Mouse (Mus musculus) ovary, postnatal 36 days (tissue): ENCODE results near the gene Sipa1.

Experiments used
- DNase-seq: peaks from one replicate; pipeline ENCODE4 v3.0.0; 2022; ENCODE audit warnings: low spot score, mixed read lengths

Sipa1 gene

DNA sequence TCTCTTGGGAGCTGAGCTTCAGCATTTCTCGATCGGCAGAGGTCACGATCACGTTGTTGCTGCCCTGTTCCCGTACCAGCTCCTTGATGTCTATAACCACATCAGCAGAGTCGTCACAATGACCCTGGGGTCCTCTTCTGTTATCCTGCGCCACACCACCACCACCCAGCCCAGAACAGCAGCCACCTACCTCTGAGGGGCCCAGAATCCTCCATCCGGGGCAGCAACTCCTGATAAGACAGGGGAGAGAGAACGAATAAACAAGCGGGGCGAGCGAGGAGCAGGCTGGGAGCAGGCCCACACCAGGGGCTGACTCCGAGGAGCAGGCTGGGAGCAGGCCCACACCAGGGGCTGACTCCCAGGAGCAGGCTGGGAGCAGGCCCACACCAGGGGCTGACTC, 22.9 kb upstream of the Sipa1 start:
- no peak for DNase-seq

DNA sequence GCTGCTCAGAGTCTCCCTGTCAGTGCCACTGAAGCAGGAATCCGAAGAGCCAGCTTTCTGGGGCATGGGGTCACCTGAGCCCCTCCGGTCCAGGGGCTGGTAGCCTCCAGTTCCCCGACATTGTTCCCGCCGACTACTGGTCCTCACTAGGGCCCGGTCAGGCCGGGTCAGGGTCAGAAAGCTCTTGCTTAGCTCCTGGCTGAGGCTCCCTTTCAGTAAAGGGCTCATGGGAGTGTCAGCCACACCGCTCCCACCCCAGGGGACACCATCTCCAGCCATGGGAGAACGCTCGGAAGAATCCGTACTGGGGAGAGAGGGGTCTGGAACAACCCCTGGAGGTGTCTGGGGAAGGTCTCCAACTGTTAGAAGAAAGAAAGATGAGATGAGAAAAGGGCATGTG, 22.4 kb upstream of the Sipa1 start:
- no peak for DNase-seq

DNA sequence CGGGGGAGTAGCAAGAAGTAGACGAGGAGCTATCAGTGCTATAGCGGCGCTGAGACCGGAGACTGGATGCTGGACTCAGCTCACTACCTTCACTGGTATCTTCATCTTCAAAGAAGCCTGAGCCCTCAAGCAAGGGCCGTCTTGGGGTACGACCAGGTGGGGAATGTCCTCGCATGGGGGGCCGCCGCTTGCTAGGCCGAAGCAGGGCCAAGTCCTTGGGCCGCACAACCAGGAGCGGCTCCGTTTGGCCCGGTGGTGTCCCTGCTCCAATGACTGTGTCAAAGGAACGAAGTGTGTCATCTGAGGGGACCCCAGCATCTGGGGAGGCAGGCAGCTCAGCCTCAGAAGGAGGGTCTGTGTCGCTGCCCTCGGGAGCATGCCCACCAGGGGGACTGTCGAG, 21.9 kb upstream of the Sipa1 start:
- no peak for DNase-seq

DNA sequence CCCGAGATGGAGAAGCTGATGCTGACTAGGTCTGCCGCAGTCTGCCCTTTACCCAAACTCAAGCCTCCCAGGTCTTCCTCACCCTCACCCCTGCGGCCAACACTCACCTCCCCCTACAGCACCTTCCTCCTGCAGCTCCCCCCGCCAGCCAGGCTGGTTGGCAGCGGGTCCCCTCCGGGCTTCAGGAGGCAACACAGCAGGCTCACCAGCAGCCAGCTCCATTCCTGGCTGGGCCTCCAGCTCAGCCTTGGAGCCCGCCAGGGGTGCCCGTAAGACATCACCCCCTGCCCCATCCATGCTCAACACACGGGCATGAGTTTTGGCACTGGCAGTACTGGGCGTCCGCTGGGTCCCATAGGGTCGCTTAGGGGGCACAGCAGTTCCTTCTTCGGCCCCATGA, 21.5 kb upstream of the Sipa1 start:
- DNase-seq = no peak

DNA sequence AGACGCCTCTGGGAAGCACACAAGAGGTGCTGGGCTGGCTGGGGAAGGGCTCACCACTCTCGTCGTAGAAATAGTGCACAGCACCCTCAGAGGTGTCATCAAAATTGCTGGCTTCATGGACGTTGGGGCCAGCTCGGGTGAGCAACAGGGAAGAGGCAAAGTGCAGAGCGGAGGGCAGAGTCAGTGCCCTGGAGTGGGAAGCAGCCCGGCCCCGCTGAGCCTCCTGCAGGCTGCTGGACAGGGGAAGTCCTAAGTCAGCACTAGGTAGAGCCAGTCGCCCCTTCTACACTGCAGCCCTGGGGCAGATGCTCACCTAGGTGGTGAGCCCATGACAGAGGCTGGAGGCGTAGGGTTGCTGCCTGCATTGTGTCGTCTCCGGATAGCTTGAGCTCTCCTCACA, 20.7 kb upstream of the Sipa1 start:
- no peak for DNase-seq

DNA sequence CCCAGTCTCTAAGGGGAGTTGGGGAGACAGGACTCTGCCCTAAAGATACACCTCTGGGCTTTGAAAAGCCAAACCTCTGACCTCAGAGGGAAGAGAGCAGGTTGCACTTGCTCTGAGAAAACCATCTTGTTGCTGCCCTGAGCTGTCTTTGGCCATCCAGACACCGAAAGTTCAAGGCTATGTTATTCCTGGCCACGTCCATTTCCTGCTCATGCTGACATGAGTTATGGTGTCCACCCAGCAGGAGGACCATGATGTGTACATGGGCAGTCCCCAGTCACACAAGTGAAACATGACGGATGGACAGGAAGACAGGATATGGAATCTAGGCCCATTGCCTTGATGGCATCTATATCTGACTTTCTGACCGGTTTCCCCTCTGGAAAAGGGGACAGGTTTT, 16.9 kb upstream of the Sipa1 start:
- DNase-seq = no peak

DNA sequence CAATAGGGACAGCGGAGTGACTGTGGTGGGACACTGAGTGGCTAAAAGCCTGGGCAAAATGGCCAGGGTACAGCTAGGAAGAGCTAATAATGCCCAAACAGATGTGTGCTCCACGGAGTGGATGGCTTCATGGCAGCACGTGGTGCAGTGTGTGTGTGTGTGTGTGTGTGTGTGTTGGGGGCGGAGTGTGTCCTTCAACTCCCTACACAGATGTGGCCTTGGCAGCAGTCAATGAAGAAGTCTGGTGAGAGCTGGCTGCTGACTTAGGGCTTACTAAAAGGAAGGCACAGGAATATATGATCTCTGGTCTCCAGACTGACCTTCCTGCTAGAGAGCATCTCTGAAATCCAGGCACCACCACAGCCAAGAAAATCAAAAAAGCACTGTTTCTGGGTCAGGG, 4.9 kb upstream of the Sipa1 start:
- no peak for DNase-seq

DNA sequence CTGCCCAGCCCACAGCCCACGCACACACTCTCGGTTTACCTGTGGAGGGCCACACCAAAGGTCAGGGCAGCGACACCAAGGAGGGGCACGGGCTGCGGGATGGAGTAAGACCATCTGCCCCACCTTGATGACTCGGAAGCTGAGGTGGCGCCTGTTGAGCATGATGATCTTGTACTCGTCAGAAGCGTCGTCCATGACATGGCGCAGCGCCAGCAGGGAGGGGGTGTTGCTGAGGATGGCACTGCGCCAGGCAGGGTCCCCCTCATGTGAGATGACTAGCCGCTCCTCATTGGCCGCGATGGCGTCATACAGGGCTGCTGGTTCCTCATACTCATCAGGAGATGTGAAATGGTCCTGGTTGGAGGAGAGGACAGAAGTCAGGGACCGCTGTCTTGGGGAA, 2.9 kb upstream of the Sipa1 start:
- no peak for DNase-seq

DNA sequence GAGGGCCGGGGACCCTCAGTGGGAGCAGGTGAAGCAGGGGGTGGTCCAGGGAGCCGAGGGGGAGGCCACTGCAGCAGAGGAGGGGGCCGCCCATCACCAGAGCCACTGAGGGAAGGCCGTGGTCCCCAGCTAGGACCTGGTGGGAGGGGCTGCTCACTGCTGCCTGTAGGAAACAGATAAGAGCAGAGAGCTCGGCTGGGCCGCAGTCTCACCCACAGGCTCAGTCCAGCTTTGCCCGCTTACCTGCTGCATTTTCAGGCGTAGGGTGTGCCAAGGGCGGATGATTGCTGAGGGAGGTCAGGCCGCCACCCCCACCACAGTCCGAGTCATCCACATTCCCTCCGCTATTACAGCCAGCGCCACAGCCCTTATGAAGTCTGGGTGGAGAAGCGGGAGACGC, 2.0 kb upstream of the Sipa1 start:
- no peak for DNase-seq

DNA sequence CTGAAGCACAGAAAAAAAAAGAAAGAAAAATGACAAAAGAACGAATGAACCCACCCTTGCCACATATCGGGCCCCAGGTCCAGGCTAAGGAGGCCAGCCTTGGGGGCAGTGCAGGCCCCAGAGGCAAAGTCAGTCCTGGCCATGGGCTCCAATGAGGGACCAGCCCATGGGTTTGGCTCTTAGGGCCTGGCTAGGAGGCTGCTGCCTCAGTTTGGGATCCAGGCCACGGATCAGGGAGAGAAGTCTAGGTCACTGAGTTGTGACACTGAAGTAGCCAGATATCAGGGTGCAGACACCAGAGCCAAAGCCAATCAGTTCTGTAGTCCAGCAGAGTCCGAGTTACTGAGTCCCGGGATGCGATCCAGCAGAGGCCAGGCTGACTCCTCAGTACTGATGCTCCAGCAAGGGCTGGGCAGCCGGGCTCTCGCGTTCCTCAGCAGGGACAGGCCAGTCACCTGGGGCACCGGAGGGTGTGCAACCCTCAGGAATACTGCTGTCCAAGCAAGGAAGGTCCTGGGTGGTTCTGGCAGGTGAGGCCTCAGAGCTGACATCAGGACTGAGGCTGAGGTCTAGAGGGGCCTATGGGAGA, 1.3 kb upstream of the Sipa1 start:
- no peak for DNase-seq

DNA sequence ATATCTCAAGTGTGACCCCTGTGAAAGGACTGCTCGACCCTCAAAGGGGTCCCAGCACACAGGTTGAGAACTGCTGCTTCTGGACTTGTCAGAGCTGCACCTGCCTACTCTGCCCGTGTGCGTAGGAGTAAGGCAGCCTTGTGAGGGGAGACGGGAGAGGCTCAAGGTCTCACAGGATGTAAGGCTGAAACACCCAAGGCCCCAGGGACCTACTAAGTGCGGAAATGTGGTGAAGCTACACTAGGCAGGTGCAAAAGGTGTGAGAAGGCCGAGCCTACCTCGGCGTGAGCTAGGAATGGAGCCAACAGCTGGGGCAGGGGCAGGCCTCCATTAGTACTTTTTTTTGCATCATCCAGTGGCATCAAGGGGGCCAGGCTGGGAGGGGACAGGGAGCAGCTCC, 1.2 kb downstream of the Sipa1 start:
- DNase-seq = no peak

DNA sequence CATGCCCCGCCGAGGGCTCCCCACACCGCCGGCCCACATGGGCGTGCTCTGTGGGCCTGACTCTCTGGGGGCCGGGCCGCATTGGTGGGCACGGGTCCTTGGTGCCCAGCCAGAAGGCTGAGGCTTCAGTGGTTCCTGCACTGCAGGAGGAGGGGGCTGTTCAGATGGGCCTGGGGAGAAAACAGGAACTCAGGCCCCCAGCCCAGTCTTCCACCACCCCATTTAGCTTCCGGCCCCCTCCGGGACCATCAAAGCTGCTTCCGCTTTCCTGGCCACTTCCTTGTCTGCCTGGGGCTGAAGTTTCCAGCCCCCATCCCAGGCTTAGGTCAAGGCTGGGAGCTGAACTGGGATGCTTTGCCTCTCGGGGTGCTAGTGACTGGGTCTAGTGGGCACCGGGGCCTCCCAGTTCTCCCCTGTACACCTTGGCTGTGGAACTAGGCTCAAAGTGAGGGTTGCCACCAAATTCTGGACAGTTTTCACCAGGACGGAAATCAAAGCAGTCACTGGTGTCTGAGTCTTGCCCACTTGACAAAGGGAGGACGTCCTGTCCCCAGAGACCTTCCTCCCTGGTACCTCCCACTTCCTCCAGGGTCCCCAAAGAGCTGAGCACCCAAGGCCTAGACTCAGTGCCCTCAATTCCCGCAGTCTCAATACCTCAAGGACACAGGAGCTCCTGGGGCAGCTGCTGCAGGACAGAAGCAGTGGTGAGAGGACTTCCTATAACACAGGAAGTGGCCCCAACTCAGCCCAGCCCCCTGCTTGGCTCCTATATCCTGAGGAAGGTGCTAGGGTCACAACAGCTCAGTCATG, 2.4 kb downstream of the Sipa1 start:
- DNase-seq = no peak

DNA sequence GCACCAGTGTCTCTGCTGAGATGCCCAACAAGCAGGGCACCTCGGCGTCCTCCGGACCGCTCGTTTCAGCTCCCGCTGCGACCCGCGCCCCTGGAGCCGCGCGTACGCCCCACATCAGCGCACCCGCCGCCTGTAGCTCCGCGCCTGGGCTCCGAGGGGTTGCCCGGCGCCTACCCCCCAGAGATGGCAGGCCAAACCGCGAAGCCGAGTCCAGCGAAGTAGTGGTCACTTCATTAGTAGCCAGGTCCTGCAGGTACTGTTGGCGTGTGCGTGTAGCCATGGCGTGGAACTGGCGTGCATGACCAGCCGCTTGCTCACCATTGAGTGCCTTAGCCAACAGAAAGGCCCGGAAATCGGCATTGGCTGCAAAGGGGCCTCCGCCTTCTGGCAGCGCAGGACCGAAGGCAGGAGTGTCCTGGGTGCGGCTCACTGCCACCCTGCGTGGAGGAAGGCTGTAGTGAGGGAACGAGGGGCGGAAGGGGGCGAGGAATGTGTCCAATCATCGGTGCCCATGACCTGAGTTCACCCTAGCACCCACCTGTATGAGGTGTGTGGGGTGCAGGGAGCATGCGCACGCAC, 8.7 kb downstream of the Sipa1 start:
- no peak for DNase-seq

DNA sequence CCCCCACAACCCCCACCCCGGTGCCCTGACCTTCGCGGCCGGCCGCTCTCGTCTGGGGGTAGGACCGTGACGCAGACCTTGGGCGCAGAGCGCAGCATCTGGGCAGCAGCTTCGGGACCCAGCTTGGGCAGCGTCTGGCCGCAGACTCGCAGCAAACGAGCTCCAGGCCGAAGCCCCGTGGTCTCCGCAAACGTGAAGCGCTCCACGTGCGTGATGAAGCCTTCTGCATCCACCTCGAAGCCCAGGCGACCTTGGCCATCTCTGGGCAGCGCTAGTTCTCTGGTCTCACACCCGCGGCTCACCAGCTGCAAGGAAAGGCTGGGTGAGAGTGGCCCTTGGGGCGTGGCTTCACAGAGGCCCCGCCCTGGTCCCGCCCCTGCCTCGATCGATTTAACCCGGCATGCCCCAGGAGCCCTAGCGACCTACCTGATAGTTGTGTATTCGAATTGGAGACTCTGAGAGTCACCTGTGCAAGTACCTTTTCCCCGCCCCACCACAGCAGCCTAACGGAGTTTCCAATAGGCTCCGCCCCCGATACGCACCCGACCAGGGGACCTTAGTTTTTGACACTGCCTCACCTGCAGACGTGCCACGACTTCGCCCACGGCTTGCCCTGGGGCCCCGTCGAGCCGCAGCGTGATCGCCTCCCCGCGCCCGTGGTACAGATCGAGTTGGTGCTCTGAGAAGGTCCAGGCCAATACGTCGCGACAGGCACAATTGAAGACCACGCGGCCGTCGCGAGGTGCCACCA, 9.4 kb downstream of the Sipa1 start:
- no peak for DNase-seq

DNA sequence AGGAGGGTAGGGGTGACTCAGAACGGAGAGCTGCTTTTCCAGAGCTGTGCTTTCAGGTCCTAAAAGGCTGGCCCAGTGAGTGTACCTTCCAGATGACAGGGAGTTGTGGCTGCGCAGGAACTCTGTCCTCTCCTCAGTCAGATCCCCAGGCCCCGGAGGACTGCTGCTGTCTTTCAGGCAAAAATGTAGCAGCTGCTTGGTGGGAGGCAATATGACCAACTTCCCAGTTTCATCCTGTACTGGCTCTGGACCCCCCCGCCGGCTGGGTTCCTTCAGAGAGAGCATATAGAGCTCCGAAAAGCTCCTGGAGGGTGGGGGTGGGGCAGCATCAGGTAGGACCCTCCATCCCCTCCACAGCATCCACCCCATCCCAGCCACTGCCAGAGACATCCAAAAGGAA, 10.9 kb downstream of the Sipa1 start:
- no peak for DNase-seq

DNA sequence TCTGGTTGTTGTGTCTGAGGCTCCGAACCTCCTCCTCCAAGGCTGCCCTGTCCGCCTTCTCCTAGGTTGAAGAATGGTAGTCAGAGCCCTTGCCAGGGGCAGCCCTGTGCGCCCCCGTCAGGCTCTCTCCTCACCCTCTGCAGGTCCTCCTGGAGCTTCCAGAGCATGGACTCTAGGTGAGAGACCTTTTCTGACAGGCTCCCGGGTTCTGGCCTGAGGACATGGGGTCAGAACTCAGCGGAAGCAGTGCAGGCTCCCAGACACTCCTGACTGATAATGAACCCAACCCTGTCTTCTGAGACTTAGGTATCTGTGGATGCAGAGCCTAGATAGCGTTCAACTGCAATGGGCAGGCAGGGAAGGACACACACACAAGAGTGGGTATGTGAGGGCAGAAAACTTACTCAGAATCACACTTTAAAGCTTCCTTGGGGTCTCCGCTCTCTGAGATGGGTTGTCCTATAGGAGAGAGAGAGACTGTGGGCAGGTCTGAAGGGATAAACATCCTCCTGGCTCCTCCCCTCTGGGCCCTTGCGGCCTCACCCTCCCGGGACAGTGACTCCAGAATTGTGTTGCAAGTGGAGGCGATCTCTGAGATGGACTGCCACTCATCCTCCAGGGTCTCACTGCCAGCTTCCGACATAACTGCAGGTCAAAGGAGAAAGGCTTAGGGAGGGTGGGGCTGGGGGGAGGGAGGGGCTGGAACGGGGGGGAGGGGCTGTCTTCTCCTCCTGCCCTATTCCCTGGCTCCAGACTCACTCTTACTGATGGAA, 11.8 kb downstream of the Sipa1 start:
- DNase-seq = no peak

DNA sequence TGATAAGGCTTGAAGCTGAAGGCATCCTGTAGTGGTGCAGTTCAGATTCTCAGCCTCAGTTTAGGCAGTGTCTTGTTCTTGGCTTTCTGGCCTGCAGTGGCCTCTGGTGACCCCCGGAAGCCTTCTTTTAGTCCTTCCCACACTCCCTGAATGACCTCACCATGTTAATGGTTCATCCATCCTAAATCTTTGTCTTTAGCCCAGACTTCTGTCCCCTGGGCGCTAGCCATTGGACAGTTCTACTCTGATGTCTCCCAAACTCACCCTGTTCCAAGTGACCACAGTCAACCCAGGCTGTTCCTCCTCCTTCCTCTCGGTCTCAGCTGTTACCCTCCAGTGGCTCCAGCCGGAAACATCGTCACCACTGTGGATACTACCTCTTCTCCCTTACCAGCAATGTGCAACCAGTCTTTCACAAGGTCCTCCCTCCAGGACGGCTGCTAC, 14.2 kb downstream of the Sipa1 start:
- DNase-seq = no peak

DNA sequence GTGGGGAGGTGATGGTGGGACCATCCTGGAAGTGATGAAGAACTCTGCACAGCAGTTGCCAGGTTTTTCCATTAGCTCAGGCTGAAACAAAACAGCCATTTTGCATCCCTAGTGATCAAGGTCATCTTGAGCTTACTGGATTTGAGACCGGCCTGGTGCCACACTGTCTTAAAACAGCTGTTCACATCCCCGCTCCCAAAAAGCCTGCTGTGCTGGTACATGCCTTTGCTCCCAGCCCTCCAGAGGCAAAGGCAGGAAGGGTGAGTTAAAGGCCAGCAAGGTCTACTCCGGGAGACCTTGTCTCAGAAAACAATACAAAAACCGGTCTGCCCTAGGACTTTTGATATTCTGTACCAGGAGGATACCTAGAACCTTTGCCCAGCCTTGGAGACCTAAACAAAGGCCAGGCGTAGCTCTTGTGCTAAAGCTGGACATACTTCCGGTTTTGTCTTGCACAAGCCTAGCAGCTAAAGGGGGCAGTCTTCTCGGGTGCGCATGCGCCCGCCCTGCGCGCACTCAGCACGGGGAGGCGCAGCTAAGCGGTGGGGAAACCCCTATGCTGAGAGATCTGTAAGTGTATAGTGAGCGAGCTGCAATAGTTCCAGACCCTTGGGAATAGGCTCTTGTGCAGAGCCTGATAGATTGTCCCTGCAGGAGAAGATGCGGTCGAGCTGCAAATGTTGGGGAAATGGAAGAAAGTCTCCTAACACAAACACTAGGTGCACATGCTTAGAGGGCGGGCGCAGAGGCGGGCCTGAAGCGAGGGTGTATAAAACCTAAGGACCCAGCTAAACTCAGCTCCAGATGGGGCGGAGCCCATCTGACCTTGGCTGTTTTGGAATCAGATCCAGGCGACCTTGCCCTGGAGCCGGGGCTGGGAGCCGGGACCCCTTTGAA, 14.9 kb downstream of the Sipa1 start:
- DNase-seq = peak; percentile 83

DNA sequence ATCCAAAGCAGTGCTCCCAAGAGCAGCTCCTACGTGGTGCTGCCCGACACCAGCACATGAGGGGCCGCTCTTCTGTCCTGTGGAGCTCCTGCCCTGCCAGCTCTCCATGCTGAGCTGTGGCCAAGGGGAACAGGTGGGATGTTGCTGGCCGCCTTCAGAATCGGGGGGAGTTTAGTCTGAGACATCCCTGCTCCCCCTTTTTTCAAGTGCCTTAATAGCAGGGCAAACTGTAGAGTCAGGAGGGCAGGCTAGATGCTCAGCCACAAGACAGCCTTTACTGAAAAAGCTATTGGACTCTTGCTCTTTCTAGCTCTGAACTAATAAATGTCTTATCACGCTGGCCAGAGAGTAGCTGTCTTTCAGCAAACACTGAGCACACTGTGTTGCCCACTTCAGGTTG, 15.7 kb downstream of the Sipa1 start:
- DNase-seq = no peak

DNA sequence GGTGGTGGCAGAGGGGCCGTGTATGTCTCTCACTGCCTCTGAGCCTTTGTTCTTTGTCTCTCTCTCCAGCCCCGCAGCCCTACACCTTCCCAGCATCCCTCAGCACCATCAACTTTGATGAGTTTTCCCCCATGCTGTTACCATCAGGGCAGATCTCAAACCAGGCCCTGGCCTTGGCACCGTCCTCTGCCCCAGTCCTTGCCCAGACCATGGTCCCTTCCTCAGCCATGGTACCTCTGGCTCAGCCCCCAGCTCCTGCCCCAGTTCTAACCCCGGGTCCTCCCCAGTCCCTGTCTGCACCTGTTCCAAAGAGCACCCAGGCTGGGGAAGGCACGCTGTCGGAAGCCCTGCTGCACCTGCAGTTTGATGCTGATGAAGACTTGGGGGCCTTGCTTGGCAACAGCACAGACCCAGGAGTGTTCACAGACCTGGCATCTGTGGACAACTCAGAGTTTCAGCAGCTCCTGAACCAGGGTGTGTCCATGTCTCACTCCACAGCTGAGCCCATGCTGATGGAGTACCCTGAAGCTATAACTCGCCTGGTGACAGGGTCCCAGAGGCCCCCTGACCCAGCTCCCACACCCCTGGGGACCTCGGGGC, 16.7 kb downstream of the Sipa1 start:
- no peak for DNase-seq

DNA sequence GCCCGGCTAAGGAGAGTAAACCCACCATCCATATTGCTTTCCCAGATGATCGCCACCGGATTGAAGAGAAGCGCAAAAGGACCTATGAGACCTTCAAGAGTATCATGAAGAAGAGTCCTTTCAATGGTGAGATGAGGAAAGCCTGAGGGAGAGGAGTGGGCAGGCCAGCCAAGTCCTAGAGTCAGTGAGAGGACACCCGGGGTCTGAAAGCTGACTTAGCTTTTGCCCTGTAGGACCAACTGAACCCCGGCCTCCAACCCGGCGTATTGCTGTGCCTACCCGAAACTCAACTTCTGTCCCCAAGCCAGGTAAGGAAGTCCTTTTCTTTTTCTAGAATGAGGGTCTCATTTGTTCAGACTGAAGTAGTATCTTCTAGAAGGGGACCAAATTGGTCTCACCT, 18.2 kb downstream of the Sipa1 start:
- no peak for DNase-seq
